Mouse (Mus musculus) layer of hippocampus, adult 11-12 months (tissue): ENCODE data around the gene Arpc1a.
"Not testable (repeated sequence)": the region's sequence is repeated elsewhere in the genome, so short reads cannot be mapped to it uniquely, and the experiment has no call there.

Experiments used
- DNase-seq: peaks from one replicate; pipeline ENCODE4 v3.0.0; 2022; ENCODE audit warnings: low spot score

Arpc1a gene

DNA sequence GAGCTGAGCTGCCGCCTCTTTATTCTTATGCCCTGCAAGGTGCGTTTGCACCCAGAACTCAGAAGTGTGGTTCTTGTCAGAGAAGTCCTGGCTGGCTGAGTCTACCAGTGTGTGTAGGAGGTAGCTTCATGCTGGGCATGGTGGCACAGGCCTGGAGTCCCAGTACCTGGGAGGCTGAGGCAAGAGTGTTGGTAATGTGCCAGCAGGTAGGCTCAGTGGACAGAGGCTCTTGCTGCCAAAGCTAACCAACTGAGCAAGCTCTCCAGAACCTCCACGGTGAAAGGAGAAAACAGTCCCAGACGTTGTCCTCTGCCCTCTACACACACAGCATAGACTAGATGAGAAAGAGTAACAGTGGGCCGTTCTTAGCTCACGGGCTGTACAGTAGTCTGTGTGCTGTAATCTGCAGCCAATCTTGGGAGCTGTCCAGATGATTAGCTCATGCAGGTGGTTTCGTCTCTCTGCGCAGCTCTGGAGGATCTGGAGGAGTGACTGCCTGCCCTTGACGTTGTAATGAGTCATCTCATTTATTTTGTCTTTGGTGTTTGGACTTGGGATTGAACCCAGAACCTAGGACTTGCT is 22.2 kb downstream of the Arpc1a start:
- DNase-seq: no peak

DNA sequence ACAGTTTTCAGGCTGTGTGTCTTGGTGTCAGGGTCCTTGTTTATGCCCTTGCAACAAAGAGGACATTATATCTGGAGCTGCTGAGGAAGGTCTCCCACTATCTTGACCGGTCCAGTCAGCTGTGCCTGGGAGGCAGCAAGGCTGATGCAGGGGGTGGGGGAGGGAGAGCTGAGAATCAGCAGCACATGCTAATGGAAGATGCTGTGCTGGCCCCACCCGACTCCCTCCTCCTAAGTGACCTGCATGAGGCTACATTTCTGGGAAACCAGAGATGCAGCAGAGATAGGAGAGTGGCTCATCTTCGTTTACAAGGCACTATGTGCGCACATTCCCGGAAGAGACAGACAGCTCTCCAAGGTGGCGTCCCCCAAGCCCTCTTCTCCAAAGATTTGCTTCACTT is 26.8 kb downstream of the Arpc1a start:
- DNase-seq: no peak

DNA sequence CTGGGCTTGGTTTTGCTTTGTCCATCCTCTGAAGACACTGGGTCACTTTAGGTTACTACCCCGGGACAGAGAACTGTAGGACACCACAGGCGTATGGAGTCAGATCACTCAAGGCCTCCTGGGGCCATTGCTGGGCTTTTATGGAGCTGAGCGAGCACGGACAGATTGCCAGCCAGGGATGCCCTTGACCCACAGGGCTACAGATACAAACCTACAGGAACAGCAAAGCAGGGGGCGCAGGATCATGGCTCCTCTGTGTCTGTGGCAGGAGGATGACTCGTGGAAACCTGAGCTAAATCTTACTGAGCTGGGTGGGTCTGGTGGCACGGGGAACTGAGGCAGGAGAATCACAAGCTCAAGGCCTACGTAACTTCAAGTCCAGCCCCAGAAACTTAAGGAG is 28.9 kb downstream of the Arpc1a start:
- no peak for DNase-seq

DNA sequence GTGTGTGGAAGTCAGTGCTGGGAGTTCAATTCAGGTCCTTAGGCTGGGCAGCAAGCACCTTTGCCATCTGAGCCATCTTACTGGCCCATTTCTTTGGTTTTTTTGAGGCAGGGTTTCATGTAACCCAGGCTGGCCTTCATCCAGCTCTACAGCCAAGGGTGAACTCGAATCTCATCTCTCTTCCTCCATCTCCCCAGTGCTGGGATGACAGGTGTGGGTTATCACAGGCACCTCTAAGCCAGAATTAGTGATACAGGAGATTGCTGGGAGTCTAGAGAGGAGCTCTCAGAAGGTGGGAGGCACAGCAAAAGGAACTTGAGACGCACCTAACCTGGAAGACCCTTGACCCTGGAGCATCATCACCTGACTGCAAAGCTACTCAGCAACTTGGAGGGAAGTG is 29.8 kb downstream of the Arpc1a start:
- no peak for DNase-seq

DNA sequence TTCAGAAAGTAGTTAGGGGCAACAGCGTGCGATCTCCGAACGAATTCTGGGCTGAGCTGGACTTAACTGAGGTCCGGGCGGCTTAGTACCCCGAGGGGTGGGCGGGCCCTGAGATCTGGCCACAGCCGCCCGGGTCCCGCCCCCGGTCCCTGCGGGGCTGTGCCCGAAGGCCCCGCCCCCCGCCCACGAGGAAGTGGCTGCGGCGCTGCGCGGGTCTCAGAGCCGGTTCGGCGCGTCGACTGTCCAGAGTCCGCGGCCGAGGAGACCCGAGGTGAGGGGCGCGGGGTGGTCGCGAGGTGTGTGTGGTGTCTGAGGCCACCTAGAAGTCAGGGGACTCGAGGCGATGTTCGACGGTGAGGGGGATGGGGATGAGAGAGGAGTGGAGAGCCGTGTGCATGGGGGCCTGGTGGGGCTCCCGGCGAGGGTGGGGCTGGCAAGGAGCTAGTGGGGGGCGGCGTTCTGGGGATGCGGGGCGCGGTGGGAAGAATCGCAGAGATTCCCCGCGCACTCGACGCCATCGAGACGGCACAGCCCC is 30.5 kb downstream of the Arpc1a start, which contains the start of gene Arpc1b:
Arpc1b (plus strand) TSS at position 145 of the 535 bp plus-strand sequence.
- DNase-seq: peak; percentile 61

DNA sequence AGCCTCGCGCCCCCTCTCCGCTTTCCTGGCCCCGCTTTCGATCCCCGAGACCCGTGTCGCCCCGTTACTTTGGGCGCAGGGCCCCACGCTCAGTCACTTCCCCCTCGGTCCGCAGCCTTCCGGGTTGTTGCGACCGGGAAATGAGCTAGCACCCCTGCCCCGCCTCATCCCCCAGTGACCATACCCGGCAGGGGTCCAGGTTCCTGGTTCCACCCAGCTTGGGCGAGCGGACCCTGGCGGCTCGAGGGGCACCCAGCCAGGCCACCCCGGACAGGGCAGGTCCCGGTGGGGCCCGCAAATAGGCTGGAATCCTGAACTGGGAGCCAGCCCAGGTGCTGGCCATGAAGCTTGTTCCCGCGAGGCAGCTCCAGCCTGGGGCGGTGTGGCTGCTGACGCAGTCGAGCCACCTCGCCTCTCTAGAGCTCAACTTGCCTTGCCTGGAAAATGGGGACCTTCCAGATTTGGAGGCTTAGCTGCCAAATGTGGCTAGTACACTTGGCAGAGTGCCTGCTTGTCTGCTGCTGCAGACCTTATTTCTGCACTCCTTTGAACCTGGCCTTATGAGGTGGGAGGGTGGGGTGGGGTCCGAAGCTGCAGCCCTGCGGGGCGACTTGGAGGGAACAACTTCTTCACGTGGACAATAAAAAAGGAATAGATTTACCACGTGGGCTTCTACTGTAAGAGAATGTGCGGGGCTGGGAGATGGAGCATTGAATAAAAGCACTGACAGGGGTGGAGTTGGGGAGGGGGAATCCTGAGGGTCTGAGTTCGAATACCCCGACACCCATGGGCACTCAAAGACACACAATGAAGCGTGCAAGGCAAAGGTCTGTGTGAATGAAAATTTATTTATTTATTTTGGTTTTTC is 31.2 kb downstream of the Arpc1a start:
- DNase-seq: peak; percentile 60

DNA sequence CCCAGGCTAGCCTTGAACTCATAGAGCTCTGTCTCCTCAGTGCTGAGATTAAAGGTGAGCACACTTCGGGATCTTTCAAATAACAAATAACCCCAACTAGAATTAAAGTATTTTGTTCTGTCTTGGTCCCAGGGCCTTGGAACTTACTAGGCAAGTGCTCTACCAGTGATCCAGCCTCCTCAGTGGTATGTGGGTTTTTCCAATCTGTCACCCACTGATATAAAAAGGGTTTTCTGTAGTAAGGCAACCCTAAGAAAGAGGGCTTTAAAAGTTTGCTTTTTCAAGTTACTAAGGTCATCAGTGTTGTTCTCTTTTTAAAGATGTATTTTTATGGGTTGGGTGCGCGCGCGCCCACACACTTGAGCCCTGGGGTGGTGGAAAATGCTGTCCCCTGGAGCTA is 32.1 kb downstream of the Arpc1a start:
- DNase-seq: no peak

DNA sequence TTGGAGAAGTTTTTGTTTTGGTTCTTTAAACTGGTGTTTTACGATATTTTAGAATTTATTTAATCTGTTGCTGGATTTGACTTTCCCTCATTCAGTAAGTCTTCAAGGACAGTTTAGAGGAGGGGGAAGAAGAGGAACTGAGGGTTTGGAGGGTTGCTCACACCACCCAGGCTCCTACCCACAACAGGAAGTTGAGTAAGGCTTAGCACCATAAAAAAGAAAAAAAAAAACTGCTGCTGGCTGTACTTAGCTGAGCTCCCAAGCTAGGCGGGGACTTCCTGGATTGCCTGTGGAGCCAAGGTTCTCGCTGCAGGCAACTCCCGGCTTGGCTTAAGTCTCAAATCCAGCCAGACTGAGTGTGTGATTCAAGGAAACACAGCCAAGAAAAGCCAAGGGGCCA is 32.7 kb downstream of the Arpc1a start:
- no peak for DNase-seq

DNA sequence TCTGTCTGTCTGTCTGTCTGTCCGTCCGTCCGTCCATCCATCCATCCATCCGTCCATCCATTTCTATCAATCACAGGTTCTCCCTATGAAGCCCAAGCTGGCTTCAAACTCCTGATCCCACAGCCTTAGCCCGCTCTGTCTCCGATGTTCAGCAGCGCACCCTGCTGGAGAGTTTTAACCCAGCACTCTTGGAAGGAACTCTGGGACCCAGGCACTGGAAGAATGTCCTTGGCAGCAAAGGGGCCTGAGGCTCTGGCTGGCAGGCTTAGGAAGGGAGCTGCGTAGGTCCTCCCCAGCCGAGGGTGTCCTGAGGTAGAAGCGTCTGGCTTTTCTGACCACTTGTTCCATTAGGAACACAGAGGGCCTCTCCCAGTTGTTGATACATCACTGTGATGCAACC is 33.3 kb downstream of the Arpc1a start:
- DNase-seq: peak; percentile 63

DNA sequence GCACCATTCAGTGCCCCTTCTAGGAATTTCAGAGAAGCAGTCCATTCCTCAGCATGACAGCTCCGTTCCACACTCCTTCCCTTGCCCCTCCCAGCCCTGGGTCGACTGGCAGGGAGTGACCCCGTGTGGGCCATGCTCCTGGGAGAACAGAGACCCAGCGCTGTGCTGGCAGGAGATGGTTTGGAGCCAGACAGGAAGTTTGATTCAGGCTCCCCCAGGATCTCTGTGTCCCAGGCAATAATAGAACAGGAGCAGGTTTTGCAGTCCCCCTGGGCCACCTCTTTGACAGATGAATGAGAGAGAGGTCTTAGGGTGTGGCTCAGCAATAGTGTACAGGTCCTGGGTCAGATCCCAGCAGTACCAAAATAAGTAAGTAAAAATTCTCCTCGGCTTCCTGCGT is 34.4 kb downstream of the Arpc1a start:
- DNase-seq: no peak

DNA sequence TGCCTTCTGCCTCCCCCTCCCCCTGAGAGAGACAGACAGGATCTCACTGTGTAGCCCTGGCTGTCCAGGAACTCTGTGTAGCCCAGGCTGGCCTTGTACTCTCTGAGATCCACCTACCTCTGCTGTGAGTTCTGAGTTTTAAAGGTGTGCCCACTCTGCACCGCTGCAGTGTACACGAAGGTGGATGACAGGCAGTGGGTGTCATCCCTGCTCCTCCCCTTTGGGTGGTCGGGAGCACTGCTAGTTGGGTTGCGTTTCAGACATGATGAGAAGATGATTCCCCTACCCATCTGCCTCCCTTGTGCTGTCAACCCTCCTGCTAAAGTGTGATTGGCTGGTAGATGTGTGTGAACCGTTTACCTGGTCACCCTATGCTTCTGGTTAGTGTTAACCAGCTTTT is 34.8 kb downstream of the Arpc1a start:
- no peak for DNase-seq

DNA sequence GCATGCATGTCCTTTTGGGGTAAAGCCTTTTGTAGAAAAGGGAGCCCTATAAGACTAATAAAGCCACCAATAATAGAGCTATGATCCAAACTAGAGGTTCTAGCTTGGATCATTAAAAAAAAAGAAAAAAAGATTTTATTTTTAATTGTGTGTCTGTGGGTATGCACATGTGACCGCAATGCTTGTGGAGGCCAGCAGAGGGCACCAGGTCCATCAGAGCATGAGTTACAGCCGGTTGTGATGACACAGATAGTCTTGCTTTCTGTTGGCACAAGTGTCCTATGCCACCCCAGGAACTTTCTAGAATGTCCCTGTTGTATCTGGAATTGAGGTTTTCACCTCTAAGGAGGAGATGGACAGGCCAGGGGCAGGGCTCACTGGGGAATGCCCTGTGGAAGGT is 35.8 kb downstream of the Arpc1a start:
- no peak for DNase-seq

DNA sequence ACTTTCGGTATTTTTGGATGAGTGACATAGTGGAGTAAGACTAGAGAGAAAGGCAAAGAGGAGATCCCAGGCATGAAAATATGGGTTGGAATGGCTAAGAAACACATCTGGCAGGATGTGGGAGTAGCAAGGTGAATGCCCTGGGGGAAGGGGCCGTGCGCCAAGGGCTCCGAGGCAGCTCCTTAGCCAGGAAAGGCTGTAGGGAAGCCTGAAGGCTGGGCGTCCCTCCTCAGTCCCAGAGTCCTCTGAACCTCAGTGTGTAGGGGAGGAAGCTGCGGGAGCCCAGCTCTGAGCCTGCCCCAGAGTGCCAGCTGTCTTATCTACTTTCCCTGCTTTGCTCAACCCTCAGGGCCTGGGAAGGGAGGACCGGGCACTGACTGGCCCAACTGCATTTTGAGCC is 37.3 kb downstream of the Arpc1a start:
- DNase-seq: no peak

DNA sequence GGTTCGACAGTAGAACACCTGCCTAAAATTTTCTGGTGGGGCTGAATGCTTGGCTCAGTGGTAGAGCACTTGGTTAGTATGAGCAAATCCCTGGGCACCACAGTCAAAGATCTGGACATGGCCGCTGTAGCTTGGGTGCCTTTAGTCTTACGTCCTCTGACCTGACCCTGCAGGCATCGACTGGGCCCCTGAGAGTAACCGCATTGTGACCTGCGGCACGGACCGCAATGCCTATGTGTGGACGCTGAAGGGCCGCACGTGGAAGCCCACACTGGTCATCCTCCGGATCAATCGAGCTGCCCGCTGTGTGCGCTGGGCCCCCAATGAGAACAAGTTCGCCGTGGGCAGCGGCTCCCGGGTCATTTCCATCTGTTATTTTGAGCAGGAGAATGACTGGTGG is 39.8 kb downstream of the Arpc1a start:
- no peak for DNase-seq

DNA sequence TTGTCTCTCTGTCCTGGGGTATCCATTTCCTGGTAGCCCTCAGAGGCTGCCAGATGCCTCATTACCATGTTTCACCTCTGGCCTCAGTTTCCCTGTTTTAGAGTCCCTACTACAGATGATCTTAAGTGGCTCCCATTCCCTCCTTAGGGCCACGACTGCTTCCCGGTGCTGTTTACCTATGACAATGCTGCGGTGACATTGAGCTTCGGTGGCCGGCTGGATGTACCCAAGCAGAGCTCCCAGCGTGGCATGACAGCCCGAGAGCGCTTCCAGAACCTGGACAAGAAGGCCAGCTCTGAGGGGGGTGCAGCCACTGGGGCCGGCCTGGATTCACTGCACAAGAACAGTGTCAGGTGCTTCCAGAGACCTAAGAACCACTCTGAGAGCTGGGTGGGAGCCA is 43.0 kb downstream of the Arpc1a start:
- DNase-seq: no peak

DNA sequence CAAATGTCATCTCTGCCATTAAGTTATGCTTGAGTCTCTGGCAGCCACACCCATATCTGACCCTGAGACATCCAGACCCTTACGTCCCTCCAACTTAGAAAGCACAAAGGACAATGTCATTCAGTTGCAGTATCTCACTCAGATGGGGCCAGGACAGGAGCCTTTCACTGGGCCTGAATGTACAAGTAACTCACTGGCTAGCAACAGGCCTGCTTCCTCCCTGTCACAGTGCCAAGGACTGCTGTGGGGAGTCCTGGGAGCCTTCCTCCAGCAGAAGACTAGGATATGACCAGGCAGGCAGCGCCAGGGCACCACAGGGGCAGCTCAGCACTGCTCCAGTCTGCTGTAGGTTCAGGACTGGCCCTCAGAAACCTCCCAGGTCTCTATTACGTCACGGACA is 45.5 kb downstream of the Arpc1a start:
- DNase-seq: no peak

DNA sequence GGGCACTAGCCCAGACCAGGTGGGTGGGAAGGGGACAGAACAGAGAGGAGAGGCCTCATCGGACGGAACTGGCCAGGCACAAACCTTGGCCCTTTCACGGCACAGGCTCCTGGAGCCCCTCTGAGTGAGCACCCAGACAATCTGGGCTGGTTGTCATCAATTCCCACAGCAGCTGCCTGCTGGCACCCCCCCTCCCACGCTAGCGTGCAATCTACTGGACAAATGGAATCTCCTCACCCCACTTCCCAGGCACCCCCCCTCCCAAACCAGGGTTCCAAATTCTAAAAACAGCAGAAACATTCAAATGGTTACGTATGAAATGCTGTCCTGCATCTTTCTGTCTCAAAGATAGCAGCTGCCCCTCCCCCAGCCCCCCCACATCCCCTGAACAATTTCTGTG is 46.1 kb downstream of the Arpc1a start:
- DNase-seq: not testable (repeated sequence)

DNA sequence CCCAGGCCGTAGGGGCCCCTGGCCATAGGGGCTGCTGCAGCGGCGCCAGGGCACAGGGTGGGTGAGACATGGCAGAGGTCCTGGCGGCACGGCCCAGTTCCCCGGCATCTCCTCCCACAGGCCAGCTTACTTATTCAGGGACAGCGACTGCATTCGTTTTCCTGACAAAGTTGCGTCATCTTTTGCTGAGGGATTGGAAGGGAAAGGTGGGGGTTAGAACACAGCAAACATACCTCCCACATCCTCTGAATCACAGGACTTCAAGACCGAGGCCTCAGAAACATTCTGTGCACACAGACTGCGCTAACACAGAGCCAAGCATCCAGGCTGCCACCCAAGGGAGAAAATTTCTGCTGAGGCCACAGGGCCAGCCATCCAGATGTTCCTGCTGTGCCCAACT is 46.6 kb downstream of the Arpc1a start:
- peak; percentile 63 for DNase-seq

DNA sequence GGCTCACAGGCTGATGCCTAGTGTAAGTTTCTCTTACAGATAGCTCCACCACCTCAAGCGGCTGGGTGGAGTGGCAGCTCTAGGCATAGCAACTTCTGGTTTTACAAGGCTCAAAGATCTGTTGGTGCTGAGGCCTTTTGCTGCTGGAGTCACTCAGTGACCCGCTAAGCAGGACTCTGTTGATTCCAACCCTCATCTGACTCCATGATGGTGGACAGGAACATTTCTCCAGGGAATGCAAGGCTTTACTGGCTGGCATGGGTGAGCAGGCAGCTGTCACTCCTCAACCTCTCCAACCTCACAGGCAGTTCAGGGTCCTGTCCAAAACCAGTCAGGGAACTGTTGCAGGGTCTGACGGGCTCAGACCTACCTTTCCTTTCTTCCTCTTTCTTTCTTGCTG is 47.4 kb downstream of the Arpc1a start:
- no peak for DNase-seq

DNA sequence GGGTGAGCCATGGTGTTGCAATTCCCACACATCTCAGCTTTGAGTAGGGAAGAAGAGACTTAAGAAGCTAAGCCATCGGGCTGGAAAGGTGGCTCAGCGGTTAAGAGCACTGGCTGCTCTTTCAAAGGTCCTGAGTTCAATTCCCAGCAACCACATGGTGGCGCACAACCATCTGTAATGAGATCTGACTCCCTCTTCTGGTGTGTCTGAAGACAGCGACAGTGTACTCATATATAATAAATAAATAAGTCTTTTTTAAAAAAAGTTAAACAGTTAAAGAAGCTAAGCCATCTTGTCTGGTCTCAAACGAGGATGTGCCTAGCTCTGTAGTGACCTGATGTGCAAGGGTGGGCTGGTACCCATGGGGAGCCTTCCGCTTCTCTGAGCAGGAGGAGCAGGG is 49.6 kb downstream of the Arpc1a start:
- not testable (repeated sequence) for DNase-seq

DNA sequence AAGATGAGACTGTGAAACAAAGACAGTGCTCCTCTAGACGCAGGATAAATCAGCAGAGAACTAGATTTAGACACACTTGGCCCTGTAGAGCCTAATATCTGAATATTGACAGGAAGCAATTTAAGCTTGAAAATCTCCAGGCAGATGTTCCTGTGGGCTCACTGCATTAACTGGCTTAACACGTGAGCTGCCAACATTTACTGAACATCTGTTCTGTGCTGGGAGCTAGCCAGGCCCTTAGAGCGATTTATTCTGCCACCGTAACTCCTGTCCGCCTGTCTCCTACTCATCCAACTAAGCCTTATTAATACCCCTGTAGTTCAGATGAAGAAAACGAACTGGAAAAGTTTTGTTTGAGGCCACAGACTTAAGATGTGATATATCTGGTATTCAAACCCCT is 55.2 kb downstream of the Arpc1a start:
- DNase-seq: no peak

DNA sequence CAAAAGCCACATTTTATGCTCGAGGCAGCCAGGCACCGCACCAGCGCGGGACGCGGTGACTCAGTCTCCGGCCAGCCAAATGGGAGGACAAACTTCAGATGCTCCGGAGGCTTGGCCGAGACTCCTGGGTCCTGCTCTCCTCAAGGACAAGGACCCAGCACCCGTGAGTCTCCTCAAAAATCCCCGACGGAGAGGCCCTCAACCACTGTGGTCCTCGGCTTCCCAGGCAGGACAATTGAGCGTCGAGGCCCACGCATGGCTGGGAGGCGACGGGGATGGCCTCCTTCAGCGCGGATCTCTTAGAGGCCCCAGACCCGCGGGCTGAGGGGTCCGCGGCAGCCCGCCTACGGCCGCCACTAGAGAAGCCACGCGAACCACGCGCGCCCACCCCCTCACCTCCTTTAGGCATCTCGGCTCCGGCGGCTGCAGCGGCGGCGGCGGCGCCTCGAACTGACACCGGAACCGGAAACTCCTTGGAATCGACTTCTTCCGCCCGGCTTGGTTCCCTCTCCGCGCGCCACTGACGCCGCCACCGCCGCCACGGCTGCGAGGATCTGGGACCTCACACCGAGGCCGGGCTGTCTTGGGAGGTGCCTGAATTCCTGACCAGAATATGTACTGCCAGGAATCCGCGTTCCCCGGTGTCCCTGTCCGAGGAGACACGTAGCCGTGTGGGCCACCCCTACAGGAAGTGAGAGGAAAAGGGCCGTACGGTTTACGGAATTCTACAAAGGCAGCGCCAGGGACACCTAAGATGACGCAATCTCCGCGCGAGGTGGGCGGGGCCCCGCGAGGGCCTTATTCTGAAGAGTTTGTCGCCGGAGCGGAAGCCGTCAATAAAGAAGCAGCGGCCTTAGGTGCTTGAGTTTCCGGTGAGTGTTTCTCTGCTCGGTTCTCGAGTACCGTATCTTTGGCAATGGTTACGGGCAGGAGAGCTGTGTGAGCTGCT is 56.2 kb downstream of the Arpc1a start, which contains the start of the genes Pdap1 and Bud31:
Pdap1 (minus strand) TSS at position 668 of the 949 bp plus-strand sequence.
Bud31 (plus strand) TSS at position 792 of the 949 bp plus-strand sequence.
- peak; percentile 96 for DNase-seq
